Mouse (Mus musculus) G1E-ER4 (cell line): ENCODE data around the gene Mfap3l. TPM values are rescaled to one million over a fixed set of nuclear protein-coding genes. Genes with fewer than 3 reads are reported as not detected.

ENCODE experiments used
- GATA1 ChIP-seq: IDR thresholded peaks from one replicate; pipeline ENCODE4 v1.8.0; 2012; ENCODE audit warnings: low read length, inconsistent platforms
- polyA plus RNA-seq: library from polyadenylated mRNA; stranded (reverse); fragments of >175 nt; gene quantifications from 2 replicates; pipeline ENCODE4 v1.2.3, GENCODE M21; 2012

Mfap3l gene
- not detected in 2 replicates for polyA plus RNA-seq

DNA sequence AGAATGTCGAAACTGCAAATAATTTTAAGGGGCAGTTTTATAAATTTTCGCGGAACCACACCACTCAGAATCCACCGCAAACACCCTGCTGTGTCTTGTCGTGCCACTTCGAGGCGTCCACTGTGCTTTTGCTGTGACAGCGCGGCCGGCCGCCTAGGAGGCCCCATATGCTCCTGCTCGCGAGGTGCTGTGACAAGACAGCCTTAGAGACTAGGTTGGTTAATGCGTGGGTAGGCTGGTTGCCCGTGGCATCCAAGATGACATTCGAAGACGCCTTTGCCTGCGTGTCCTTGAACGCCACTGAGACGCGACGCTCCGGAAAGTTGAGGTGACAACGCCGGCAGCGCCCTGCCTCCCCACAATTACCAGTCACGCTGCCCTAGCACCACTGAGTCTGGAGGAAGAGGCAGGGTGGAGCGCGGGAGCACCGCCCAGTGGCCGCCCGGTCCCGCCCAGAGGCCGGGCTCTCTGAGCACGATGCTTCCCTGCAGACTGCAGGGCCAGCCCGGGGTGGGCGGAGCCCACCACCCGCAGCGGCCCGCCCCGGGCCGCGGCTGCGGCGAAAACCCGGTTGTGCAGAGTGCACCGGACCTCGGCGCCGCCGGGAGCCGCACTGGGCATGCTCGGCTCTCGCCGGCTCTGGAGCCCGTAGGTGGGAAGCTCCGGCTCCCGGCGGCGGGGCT is at the start of gene Mfap3l:
Gene Mfap3l, plus strand, starts transcription at position 578 of the 683 bp plus-strand sequence.
- TF ChIP-seq GATA1: no peak

DNA sequence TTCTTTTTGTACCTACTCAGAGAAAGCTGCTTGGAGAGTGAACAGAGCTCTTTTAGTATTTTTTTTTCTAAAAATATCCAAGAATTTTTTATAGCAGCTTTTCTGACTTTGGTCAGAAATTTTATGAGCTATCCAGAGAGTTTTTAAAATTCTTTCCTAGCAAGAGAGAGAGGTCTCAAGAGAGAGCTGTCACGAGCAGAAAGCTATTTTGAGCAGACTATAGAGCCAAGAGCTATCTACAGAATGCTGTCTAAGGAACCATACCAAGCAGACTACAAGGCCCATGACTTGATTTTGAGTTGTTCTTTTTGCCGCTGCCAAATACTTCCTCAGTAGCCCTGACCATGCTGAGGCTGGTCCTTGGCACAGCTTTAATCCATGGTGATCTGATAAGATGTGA is 49.3 kb upstream of the Mfap3l start:
- TF ChIP-seq GATA1: no peak

DNA sequence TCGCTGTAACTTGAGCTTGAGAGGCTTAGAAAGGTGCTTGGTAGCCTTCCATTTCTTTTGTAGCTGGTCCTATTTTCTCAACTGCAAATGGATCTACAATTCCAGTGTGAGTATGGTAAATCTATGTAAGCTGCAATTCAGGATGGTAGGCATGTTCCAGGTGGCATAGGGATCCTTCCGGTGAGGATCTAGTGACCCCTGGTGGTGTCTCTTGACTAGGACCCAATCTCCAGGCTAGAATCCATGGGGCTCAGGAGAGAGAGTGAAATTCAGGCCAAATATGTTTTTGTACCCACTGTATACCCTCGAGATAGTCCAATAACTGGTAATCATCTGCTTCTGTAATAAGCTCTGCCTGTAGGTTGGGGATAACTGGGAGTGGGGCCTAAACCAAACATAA is 37.9 kb upstream of the Mfap3l start:
- TF ChIP-seq GATA1: no peak

DNA sequence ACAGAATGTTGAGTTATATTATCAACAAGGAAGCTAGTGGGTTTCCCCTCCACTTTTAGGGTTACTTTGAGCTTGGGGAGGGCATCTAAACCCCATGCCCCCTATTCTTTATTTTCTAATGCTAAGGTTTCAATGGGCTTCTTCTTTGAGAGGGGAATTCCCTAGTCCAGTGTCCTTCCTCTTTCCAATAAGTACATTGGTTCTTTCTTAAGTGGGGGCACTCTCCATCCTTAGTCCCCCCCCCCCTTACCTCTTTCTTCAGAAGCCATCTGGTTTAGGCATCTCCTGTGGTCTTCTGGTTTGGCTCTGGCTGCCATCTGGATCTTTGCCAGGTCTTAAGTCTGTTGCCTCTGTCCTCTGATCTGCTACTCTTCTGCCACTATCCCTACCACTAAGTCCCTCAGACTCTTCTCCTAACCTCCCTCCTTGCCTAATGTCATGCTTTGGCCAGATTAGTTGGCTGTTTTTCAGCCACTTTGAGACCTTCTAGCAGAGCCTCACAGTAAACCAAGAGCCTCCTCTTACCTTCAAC is 21.0 kb upstream of the Mfap3l start:
- no peak for TF ChIP-seq GATA1

DNA sequence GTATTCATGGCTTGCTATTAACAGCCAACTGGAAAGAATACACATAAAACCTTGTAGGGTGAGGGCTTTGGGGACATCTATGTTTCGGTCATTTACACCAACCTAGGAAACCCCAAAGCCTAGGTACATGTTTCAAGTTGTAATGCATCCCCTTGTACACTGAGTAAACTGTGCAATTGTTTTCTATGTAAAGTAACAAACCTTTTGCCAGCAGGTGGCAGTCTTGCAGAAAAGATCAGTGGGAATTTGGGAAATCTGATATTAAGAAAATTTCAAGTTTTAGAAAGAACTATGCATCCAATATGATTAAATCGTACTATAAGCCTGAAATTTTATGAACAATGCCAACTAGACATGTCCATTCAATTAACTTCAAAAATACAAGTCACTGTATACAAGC is 15.7 kb upstream of the Mfap3l start:
- TF ChIP-seq GATA1: no peak

DNA sequence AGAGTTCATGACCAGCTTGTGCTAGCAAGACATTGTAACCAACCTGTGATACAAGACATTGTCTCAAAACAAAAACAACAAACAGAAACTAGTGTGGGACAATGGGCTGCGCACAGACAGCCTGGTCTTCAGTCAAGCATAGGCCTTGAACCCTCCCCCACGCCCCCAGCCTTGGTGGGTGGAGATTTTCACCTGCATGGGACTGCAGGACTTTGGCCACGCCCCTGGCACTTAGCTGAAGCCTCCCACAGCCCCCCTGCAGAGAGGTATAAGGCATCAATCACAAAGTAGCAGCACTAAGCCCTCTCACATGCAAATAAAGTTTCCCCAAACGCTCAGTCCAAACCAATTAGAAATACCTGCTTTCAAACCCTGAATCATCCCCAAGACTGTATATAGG is 11.1 kb upstream of the Mfap3l start:
- no peak for TF ChIP-seq GATA1

DNA sequence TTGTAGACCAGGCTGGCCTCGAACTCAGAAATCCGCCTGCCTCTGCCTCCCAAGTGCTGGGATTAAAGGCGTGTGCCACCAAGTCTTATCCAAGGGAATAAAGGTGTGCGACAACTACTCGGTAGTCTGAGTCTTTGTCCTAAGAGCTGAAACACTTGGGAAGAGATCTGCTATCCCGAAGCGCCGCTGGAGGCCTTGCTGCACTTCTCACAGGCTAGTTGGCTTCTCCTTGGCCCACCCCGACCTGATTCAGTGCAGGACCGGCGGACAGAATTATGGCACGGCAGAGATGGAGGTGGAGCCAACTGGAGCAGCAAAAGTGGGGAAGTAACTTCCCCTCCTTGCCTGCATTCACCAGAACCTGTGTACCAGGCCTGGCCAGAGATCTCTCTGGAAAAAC is 10.6 kb upstream of the Mfap3l start:
- no peak for TF ChIP-seq GATA1

DNA sequence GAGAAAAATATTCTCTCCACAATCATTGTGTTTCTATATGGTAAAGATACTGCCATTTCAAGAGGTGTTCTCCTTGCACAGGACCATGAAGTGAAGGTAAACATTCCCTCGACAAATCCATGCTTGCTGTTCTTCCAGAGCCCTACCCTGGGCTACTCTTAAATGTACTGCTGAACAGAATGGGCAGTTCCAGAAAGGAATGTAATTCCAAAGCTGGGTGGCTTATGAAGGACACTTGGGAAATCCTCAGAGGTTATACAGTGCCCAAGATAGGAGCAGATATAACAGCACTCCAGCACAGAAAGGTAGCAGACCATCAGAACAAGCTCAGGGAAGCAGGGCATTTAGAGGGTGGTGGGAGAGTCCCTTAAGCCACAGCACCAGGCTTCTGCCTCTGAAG is 9.2 kb upstream of the Mfap3l start:
- TF ChIP-seq GATA1: no peak

DNA sequence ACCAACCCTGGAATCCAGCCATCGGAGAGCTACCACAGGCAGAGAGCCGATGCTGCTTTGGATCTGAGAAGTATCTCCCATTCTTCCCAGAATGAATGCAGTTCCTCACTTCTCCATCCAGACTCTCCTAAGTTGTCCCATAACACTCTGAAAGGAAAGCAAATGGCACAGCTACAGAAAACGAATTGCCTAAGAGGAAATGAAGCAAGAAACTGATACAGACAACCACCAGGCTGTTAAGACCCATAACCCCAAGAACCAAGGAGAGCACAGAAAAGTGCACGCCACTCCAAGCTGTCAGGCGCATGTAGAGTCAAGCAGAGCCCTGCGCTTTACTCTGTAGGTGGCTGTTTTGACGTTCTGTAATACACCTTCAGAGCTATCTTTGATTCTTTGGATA is 7.9 kb upstream of the Mfap3l start:
- TF ChIP-seq GATA1: no peak

DNA sequence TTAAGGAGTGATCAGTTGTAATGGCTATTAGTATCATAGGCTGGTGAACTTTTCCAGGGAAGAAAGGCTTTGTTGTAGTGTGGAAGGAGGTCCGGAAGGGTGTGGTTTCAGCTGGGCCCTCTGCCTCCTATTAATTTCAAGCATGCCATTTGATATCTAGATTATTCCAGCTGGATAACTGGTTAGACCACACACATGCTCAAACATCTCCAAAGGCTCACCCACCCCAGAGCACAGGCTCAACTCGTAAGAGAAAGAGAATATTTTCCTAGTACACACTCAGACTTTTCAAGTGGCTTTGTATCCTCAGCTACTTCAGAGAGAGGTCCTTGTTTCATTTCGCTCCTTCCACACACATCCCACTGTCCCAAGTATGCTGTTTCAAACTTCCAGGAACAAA is 4.7 kb upstream of the Mfap3l start:
- TF ChIP-seq GATA1: no peak

DNA sequence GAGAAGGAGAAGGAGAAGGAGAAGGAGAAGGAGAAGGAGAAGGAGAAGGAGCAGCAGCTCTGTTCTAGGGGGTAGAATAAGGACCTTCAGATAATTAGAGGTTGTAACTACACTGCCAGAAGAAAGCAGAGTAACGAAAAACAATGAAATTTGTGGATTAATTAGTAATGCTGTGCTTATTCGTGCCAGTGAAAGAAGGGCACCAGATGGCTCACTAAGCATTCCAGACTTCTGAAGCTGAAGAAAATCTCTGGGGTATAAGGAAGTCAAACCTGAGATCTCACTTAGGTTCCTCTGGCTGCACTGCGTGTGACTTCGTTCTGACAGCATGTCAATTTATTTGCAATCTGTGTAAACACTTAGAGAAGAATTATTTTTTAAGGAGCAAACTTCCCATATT is 3.6 kb upstream of the Mfap3l start:
- no peak for TF ChIP-seq GATA1

DNA sequence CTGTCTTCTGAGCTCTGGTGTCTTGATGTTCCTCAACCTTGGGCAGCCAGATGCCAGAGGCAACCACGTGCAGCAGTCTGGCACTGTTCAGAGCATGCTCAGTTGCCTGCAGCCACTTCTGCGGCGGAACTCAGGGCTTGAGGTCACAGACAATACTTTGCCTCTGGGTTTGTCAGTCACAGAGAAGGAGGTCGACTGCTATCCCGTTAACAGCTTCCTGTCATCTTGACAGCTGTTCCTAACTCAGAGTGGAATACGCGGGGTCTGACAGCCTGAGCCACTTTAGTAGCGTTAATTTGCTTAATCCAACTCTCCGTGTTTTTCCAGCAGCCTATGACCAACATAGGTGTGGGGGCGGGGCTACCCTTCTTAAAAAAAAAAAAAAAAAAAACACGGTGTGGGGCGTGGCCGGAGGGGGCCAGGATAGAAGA is 1.1 kb upstream of the Mfap3l start:
- TF ChIP-seq GATA1: no peak

DNA sequence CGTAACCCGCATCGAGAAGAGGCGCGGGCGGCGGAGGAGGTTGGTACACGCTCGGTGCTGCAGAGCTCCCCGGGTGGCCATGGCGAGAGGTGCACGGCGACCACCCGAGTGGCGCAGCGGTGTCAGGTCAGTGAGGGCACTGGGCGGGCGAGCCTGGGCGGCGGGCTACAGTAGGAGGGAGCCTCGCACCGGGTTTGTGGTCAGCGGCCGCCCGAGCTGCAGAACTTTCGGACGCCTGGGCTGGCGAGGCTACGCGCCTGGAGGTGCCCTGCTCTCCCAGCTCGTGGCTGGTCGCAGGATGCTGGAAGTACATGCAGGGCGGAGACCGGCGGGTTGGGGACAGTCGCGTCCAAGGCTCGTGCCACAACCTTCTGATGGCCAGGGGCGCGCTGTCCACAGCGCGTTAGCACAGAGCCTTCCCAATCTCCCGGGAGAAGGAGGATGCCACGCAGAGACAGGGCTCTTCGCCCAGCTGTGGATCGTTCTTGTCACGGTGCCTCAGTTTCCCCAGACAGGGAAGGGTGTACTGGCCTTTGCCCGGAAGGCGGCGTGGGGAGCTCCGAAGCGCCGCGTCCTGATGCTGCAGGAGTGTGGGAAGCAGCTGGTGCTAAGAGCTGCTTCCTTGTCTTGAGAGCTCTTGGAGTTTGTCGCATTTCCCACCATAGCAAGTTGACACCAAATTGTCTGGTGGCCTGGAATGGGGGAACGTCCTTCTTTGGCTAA is 467 bp downstream of the Mfap3l start:
- TF ChIP-seq GATA1: no peak

DNA sequence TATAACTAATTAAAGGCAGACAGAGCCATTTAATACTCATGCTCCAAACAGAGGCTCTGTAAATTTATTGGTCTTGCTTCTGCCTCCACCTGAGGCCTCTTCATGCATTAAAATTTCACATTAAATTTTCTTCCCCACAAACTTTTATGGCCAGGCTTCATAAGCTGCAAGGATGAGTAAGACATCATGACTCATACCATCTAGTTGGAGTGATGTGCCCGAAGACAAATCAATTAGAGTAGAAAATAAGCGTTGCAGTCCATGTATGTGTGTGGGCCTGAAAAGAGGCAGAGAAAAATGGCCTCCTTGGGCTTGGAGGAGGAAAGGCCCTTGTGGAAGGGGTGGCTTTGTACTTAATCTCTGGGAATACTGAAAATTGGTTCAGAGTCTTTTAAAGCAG is 2.3 kb downstream of the Mfap3l start:
- no peak for TF ChIP-seq GATA1

DNA sequence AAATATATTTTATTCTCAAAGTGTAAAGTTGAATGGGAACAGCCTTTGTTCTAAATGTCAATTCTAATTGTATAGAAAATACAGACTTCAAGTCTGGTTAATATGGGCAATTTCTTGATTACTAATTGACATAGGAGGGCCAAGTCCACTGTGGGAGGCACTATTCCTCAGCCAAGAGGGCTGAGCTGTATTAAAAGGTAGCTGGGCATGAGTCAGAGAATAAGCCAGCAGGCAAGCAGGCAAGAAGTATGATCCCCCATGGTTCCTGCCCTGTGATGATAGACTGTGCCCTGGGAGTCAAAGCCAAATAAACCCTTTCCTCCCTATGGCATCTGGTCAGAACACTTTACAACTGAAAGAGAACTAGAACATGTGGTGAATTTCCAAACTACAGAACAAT is 3.2 kb downstream of the Mfap3l start:
- no peak for TF ChIP-seq GATA1

DNA sequence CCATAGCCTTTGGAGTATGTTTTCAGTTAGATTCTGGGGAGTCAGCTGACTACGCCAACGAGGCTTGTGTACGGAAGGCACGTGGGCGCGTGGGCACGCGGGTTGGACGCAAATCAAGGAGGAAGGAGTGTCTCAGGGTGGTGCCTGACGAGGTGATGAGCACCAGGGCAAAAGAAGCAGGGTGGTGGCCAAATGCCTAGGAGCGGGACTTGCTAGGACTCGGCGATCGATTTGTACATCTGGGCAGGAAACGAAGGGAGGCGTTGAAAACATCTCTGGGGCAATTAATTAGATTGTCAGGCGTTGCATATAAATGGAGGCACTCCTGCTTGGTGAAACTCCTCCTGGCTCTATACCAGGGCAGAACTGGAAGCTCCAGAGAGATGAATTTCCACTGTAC is 7.4 kb downstream of the Mfap3l start:
- no peak for TF ChIP-seq GATA1

DNA sequence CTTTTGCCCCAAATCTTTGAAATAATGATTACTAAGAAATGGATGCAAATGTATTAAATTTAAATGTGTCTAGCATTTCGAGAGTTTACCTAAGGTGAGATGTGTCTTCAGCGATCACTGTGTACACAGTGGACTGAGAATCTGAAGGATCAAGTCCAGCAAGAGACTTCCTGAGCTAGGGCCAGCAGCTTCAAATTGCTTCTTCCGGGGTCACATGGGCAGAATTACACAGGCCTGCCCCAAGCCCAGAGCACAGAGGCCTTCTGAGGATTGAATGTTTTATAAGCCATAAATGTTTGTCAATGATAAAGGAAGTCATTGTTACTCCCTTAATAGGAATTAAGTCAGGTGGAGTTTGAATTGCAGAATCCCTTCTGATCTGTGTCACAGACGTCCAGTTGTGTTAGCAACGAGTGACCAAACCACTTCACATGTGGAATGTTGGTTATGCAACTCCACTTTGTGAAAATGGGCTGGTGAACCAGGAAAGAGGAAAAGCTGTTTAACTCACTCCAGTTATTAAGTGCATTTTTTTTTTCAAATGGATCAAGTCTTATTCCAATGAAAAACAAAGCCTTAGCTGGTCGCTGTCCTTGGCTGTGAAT is 10.9 kb downstream of the Mfap3l start:
- no peak for TF ChIP-seq GATA1

DNA sequence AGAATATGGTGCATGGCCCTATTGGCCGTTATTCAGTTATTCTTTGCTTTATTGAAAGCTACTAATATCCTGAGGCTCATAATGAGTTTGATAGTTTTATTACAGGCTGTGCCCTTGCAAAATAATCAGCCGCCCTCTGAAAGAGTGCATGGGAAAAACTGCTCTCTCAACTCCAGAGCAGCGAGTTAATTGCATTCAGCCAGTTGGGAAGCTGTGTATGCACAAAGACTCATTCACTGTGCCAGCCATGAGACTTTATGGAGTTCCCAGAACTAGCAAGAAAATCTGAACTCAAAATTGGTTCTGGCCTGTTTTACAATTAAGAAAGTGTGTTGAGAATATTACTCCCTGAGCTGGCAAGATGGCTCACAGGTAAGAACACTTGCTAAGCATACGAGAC is 12.5 kb downstream of the Mfap3l start:
- TF ChIP-seq GATA1: no peak
